Mouse (Mus musculus) lung, embryonic 16.5 days (tissue): ENCODE data around the gene Rnf166. TPM values are rescaled to one million over a fixed set of nuclear protein-coding genes. Genes with fewer than 3 reads are reported as not detected.

Source experiments
- ATAC-seq: fragments of 200-750 bp; cut with Nextera tagmentation; 2 replicates; pipeline ENCODE4 v1.8.0; 2017; ENCODE audit warnings: low read depth, mild to moderate bottlenecking, moderate library complexity
- H3K27ac ChIP-seq: fragments of 300-500 bp; sonication (generic); 2 replicates; pipeline ENCODE4 v1.5.1; 2014; ENCODE audit warnings: mild to moderate bottlenecking, control low read depth, low read length
- H3K27me3 ChIP-seq: fragments of 300-500 bp; sonication (generic); 2 replicates; pipeline ENCODE4 v1.6.1; 2014; ENCODE audit warnings: low read depth, low read length, mixed read lengths; ENCODE audit not compliant: control insufficient read depth, insufficient read depth
- H3K36me3 ChIP-seq: fragments of 300-500 bp; sonication (generic); 2 replicates; pipeline ENCODE4 v1.6.1; 2014; ENCODE audit warnings: low read length; ENCODE audit not compliant: control insufficient read depth, insufficient read depth
- H3K4me1 ChIP-seq: fragments of 300-500 bp; sonication (generic); replicated peaks from 2 replicates; pipeline ENCODE4 v1.6.1; 2014; ENCODE audit warnings: low read length, mixed read lengths; ENCODE audit not compliant: control insufficient read depth, insufficient read depth
- H3K4me2 ChIP-seq: fragments of 300-500 bp; sonication (generic); 2 replicates; pipeline ENCODE4 v1.6.1; 2014; ENCODE audit warnings: low read depth, low read length, control low read depth
- H3K4me3 ChIP-seq: fragments of 300-500 bp; sonication (generic); 2 replicates; pipeline ENCODE4 v1.5.1; 2014; ENCODE audit warnings: mild to moderate bottlenecking, low read length, control low read depth
- H3K9ac ChIP-seq: fragments of 300-500 bp; sonication (generic); 2 replicates; pipeline ENCODE4 v1.6.1; 2014; ENCODE audit warnings: low read length, control low read depth
- H3K9me3 ChIP-seq: fragments of 300-500 bp; sonication (generic); 2 replicates; pipeline ENCODE4 v1.6.1; 2016; ENCODE audit warnings: low read length; ENCODE audit not compliant: control insufficient read depth
- WGBS: fragments of 180-500 bp; shearing (Covaris S2); extraction: QIAGEN DNeasy Blood & Tissue Kit; methylation state at CpG from one replicate; pipeline ENCODE4 v1.1.7; 2014; 5-methylcytosine and 5-hydroxymethylcytosine counted together
- microRNA-seq: library from miRNA; unstranded; fragments of <30 nt; microRNA quantifications from one replicate; pipeline ENCODE4, GENCODE M21; 2016
- polyA plus RNA-seq: library from polyadenylated mRNA; unstranded; fragments of >200 nt; fragmentation: Nextera tagmentation; extraction: Ambion mirVana; gene quantifications from 2 replicates; pipeline ENCODE4 v1.2.1, GENCODE M21; 2015

The Rnf166 gene
- polyA plus RNA-seq, 1 experiment from 2014 or later = 40.1 TPM

DNA sequence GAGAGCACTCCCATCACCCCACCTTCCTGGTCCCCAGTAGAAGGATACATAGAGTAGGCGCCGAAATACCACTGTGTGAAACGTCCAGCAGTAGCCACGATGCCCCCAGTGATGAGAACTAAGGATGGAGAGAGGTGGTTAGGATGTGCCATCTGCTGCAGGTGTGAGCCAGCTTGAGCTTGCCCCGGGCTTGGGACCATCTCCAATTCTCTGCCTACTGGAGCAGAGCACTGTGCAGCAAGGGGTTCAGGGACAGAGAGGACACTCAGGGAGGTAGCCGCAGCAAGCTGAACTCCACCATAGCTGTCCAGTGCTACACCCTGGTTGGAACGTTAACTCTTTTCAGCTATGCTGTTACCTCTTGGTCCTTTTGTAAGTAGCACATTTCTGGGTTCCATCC lies 48.3 kb downstream of the Rnf166 start:
- Histone ChIP-seq H3K9me3 (no peaks in the 10 kb centered on the region), H3K27me3 (no peaks in the 10 kb centered on the region), H3K27ac (no peak overlapping the region), H3K4me2 (no peak overlapping the region), H3K4me3 (no peak overlapping the region), H3K36me3 (no peaks in the 10 kb centered on the region), H3K9ac (no peak overlapping the region), H3K4me1 (peaks cover 13% of the 10 kb centered on the region)
- ATAC-seq = no peak
- WGBS = 86% methylated on average over 7 of the region's 7 CpGs

DNA sequence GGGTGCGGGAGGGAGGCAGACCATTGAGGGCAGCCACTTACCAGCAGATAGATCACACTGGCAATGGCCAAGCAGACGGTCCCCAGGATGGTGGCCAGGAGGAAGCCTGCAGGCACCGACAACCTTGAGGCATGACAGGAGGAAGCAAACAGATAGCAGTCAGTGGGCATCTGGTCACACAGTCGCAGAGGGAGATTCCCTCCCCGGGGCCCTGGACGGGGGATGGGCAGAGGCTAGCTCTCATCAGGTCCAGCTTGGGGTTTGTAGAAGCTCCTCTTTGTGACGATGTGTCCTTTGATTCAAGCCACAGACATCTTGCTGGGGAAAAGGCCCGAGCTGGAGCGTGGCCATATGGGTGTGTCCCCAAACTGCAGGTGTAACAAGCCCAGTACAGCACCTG lies 49.7 kb downstream of the Rnf166 start:
- H3K4me3 ChIP-seq = no peak overlapping the region
- no peaks in the 10 kb centered on the region for H3K27me3 ChIP-seq
- H3K4me2 ChIP-seq = no peak overlapping the region
- WGBS = 72% methylated on average over 9 of the region's 9 CpGs
- H3K9me3 ChIP-seq = no peaks in the 10 kb centered on the region
- H3K36me3 ChIP-seq = no peaks in the 10 kb centered on the region
- no peak for ATAC-seq
- peaks cover 1% of the 10 kb centered on the region for H3K4me1 ChIP-seq
- no peak overlapping the region for H3K27ac ChIP-seq
- no peak overlapping the region for H3K9ac ChIP-seq

DNA sequence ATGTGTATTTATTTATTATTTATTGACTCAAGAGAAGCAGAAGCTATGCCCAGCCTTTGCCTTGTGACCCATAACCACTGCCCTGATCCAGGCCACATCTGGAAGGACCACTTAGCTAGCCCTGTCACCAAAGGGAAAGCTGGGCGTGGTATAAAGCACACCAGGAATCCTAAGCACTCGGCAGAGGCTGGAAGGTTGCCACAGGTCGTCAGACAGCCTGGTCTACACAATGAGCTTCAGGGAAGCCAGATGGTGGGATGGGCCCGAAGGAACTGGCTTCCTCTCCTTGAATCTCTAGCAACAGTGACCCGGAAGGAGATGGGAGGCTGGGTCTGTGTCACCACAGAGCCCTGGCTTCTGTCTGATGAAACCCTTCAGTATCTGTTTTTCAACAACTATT lies 52.2 kb downstream of the Rnf166 start:
- Histone ChIP-seq H3K27me3 (no peaks in the 10 kb centered on the region), H3K36me3 (no peaks in the 10 kb centered on the region), H3K4me2 (no peak overlapping the region), H3K9ac (no peak overlapping the region), H3K27ac (no peak overlapping the region), H3K4me3 (no peak overlapping the region), H3K9me3 (no peaks in the 10 kb centered on the region), H3K4me1 (peaks cover 4% of the 10 kb centered on the region)
- 37% methylated on average over 5 of the region's 5 CpGs for WGBS
- ATAC-seq = no peak

DNA sequence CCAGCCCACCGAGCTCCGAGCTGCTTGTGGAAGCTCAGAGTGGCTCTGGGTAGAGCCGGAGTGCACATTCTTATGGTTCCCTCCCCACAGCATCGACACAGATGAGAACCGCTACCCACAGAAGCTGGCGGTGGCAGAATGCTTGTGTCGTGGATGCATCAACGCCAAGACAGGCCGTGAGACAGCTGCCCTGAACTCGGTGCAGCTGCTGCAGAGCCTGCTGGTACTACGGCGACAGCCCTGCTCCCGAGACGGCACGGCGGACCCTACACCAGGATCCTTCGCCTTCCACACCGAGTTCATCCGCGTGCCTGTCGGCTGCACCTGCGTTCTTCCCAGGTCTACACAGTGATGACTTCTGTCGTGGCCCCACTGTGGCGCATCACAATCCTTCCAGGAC lies 52.6 kb downstream of the Rnf166 start:
- peaks cover 4% of the 10 kb centered on the region for H3K4me1 ChIP-seq
- H3K27me3 ChIP-seq = no peaks in the 10 kb centered on the region
- no peak overlapping the region for H3K4me3 ChIP-seq
- no peak overlapping the region for H3K9ac ChIP-seq
- H3K9me3 ChIP-seq = no peaks in the 10 kb centered on the region
- no peaks in the 10 kb centered on the region for H3K36me3 ChIP-seq
- H3K27ac ChIP-seq = no peak overlapping the region
- H3K4me2 ChIP-seq = no peak overlapping the region
- no peak for ATAC-seq
- 75% methylated on average over 24 of the region's 24 CpGs for WGBS

DNA sequence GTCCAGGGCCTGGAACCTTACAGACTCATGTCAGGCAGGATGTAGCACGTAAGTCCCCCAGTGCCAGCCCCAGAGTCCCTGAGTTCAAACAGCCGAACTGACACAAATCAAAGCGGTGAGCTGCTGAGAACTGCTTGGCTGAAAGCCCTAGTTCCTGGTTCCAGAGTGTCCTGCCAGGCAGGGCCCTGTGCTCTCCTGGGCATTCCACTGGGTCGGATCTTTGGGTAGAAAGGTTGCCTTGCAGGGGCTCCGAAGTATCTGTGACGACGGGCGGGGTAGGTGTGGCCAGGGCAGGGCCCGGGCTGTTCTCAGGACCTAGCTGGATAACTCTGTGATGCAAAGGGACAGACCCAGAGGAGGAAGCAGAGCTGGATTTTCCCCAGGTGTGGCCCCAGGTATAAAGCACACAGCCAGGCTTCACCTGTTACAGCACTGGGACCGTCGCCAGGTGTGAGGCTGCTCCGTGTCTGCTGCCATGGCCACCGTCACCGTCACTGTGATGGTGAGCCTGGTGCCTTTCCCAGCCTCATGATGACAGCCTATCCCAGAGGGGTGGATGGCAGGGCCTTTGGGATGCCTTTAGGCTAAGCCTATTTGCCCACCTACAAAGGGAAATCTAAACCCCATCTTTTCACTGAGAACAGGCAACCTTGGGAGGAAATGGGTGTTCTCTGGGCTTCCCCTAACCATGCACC lies 54.3 kb downstream of the Rnf166 start, which contains the start of gene Il17c:
Gene Il17c, plus strand, starts transcription at position 645 of the 695 bp plus-strand sequence.
- no peak within 1 kb of the TSS for H3K27ac ChIP-seq
- H3K9ac ChIP-seq = no peak within 1 kb of the TSS
- H3K27me3 ChIP-seq = no peaks in the 10 kb centered on the region
- H3K9me3 ChIP-seq = no peaks in the 10 kb centered on the region
- no peak within 1 kb of the TSS for H3K4me2 ChIP-seq
- H3K4me1 ChIP-seq = peaks cover 4% of the 10 kb centered on the region
- 71% methylated on average over 14 of the region's 14 CpGs for WGBS
- H3K4me3 ChIP-seq = no peak within 1 kb of the TSS
- peaks cover 10% of the 10 kb centered on the region; the same call in 1 of the 2 replicates for H3K36me3 ChIP-seq
- no peak for ATAC-seq

DNA sequence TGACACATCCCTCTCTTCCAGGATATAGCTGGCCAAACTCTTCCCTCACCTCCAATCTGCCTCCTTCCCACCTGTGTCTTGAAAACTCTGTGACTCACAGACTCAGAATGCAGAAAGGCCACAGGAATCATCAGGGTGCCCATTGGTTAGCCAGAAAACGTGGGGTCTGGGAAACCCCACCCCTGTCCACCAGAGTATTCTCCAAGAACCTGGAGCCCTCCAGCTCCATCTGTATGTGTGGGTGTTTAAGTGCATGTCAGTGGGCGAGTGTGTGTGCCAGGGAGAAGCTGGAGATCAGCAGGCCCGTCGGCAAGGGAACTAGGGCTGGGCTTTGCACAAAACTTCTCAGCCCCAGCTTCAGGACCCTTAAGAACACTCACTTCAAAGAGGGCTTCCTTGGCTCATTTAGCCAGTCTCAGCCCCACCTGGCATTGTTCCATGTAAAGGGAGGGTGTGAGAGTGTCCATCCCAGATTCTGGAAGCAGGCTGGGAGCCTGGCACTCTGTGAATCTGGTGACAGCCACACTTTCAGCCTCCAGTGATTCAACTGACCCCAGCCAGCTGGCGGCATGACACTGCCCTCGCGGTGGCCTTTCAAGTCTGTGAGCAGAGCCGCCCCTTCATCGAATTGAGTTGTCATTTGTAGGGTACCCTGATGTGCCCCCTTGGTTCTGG lies 55.8 kb downstream of the Rnf166 start:
- ATAC-seq = peak; percentile 64
- H3K27me3 ChIP-seq = no peaks in the 10 kb centered on the region
- no peak overlapping the region for H3K27ac ChIP-seq

More for the DNA sequence above, 55.8 kb downstream of the Rnf166 start:
- Histone ChIP-seq H3K36me3 (peaks cover 20% of the 10 kb centered on the region), H3K9ac (no peak overlapping the region), H3K4me2 (no peak overlapping the region), H3K4me3 (no peak overlapping the region), H3K4me1 (peaks cover 4% of the 10 kb centered on the region), H3K9me3 (no peaks in the 10 kb centered on the region)
- WGBS = 38% methylated on average over 9 of the region's 9 CpGs

Small RNA genes lying within 50 kb of the gene (microRNA-seq; reads per million reads assigned to microRNA genes)
- not detected for gene Gm24366

Other genes starting within 250 kb of the Rnf166 start
- gene Zfpm1, start 193.9 kb downstream of the Rnf166 start, polyA plus RNA-seq = 0.82 and 1.2 TPM in 2 replicates
- not detected in 2 replicates for gene Trhr2, start 115.3 kb downstream of the Rnf166 start, polyA plus RNA-seq
- gene Zc3h18, start 99.5 kb downstream of the Rnf166 start, polyA plus RNA-seq = 37.3 and 41.3 TPM in 2 replicates
- not detected in 2 replicates for gene Il17c, start 54.0 kb downstream of the Rnf166 start, polyA plus RNA-seq
- 219 and 241 TPM in 2 replicates for gene Cyba, start 43.1 kb downstream of the Rnf166 start, polyA plus RNA-seq
- 19.8 and 20.6 TPM in 2 replicates for gene Mvd, start 32.6 kb downstream of the Rnf166 start, polyA plus RNA-seq
- gene Snai3, start 15.3 kb downstream of the Rnf166 start, polyA plus RNA-seq = 1.3 and 1.5 TPM in 2 replicates
- gene Ctu2, start 79 bp upstream of the Rnf166 start, polyA plus RNA-seq = 34.7 and 36.9 TPM in 2 replicates
- 23.3 and 30.0 TPM in 2 replicates for gene Piezo1, start 75.3 kb upstream of the Rnf166 start, polyA plus RNA-seq
- 39.1 and 41.1 TPM in 2 replicates for gene Cdt1, start 92.0 kb upstream of the Rnf166 start, polyA plus RNA-seq
- gene Aprt, start 100.8 kb upstream of the Rnf166 start, polyA plus RNA-seq = 279 and 290 TPM in 2 replicates
- 15.0 and 15.2 TPM in 2 replicates for gene Galns, start 135.4 kb upstream of the Rnf166 start, polyA plus RNA-seq
- 48.0 and 62.6 TPM in 2 replicates for gene Trappc2l, start 135.6 kb upstream of the Rnf166 start, polyA plus RNA-seq
- not detected in 2 replicates for gene Pabpn1l, start 146.7 kb upstream of the Rnf166 start, polyA plus RNA-seq
- 5.8 and 6.8 TPM in 2 replicates for gene Cbfa2t3, start 223.0 kb upstream of the Rnf166 start, polyA plus RNA-seq